Mouse (Mus musculus) CH12.LX (cell line): Measurements from ENCODE around the gene Wasf3.
"Not testable (repeated sequence)": the region's sequence is repeated elsewhere in the genome, so short reads cannot be mapped to it uniquely, and the experiment has no call there.

Source experiments
- MAFK ChIP-seq: IDR thresholded peaks from 2 replicates; pipeline ENCODE4 v1.6.1; 2011; ENCODE audit warnings: low read length, improper control_type of control experiment; ENCODE audit not compliant: insufficient replicate concordance
- MAX ChIP-seq: IDR thresholded peaks from 2 replicates; pipeline ENCODE4 v1.6.1; 2011; ENCODE audit warnings: low read length, improper control_type of control experiment
- SMC3 ChIP-seq: IDR thresholded peaks from 2 replicates; pipeline ENCODE4 v1.6.1; 2011; ENCODE audit warnings: low read depth, low read length, improper control_type of control experiment
- ZNF384 ChIP-seq: IDR thresholded peaks from 2 replicates; pipeline ENCODE4 v1.6.1; 2012; ENCODE audit warnings: low read depth, low read length, improper control_type of control experiment, inconsistent platforms

- not testable (repeated sequence) for TF ChIP-seq SMC3, MAX, MAFK, ZNF384
Measured at GRCm38 (mm10) chr5:146513823-146514222, 129.0 kb downstream of the Wasf3 start, which contains the start of gene Gm3402.
